Mouse (Mus musculus): ENCODE results near the gene Ugt2b37.
"Not testable (repeated sequence)": the region's sequence is repeated elsewhere in the genome, so short reads cannot be mapped to it uniquely, and the experiment has no call there.

DNA sequence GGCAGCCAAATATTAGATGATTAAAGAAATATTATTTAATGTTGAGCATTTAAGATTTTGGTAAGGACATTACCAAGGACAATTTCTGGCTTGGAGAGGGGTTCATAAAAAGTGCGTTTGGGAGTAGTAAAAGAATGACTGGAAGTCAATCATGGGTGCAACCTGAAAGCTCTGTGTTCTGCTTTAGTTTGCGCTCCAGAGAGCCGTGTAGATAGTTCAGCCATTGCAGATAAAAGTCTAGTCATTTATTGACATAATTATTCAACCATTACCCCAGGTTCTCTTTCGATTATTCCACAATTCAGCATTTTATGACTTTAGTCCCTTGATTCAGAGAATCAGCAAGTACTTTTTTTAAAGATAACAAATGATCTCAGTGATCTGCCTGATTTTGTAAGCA is 31.6 kb upstream of the Ugt2b37 start:
- not testable (repeated sequence) for TF ChIP-seq CTCF (IDR thresholded peaks at IDR 0.05; ENCODE audit: borderline replicate concordance, extremely low read depth, insufficient read depth, insufficient read length); POLR2A (IDR thresholded peaks at IDR 0.05; ENCODE audit: borderline replicate concordance, extremely low read depth, insufficient read depth, insufficient read length, poor library complexity, severe bottlenecking)

Data from brain, embryonic 14.5 days (tissue).